Mouse (Mus musculus): Measurements from ENCODE around the gene Lrat.

DNA sequence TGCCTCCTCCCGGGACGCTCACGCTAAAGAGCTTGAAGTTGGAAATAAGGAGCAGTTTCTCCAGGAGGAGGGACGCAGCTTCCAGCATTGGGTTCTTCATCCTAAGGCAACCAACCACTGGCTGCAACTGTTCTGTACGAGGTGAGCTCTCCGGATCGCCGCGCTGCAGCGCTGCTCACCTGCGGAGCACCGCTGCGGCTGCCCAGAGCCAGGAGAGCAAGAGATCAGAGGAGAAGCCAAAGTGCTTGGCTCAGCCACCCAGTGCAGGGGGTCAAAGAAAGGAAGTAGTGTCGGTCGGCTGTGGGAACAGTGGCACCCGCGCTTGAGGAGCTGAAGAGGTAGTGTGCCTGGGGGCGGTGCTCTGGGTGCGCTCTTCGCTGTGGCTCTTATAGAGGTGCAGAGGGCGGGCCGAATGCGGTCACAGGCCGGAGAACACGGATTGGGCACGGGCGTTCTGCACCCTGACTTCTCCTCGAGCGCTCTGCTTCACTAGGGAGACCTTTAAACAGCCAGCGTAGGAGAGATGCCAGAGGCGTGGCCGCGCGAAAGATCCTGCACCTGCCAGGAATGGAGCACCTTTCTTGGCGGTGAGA is at the start of gene Lrat:
- TF ChIP-seq EP300 (IDR thresholded peaks at IDR 0.05; ENCODE audit: low read depth) (no peak), CTCF (IDR thresholded peaks at IDR 0.05; ENCODE audit: low read depth) (no peak)
